Mouse (Mus musculus) CD4-positive, CD25-positive, alpha-beta regulatory T cell, adult 4 months (primary cell): ENCODE data around the gene Prkcb. TPM values are rescaled to one million over a fixed set of nuclear protein-coding genes. Genes with fewer than 3 reads are reported as not detected.

Experiments
- ATAC-seq: one replicate; pipeline ENCODE4 v1.8.0; 2017
- polyA plus RNA-seq, 2 experiments: library from polyadenylated mRNA; unstranded; fragments of 100-300 nt; shearing (Covaris generic); gene quantifications; one replicate each; pipeline ENCODE4 v1.2.1; 2017

The Prkcb gene
- polyA plus RNA-seq, 2 experiments from 2014 or later: 64.4 to 70.8 TPM

DNA sequence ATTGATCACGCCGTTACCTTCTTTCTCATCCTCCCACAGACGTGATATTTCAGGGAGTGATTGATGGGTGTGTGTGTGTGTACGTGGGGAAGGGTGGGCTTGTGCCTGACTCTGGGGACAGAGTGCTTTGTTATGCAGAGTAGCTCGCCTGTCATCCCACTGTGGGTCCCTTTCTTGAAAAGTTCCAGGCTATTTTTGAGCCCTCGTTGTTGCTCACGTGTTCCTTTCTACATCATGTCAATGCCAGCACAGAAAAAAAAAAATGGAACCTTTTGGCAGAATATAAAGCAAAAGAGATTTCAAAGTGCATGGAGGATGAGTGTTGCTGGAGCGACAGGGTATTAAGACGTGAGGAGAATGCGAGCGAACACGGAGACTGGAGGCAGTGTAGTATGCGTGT lies 118.1 kb downstream of the Prkcb start:
- ATAC-seq: no peak

DNA sequence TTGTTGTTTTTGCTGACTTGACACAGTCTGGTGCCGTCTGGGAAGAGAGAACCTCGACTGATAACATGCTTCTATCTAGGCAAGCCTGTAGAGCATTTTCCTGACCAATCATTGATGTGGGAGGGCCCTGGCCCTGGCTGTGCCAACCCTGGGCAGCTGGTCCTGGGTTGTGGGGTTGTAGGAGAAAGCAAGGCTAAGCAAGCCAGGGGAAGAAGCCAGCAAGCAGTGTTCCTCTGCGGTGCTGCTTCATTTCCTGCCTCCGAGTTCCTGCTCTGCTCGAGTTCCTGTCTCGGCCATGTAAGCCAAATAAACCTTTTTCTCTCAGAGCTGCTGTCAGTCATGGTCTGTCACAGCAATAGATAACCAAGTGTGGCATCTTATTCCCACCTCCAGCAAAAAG lies 121.4 kb downstream of the Prkcb start:
- ATAC-seq: no peak

GRCm38 (mm10) chr7:122410873-122411272 lies 122.3 kb downstream of the Prkcb start:
- no peak for ATAC-seq

DNA sequence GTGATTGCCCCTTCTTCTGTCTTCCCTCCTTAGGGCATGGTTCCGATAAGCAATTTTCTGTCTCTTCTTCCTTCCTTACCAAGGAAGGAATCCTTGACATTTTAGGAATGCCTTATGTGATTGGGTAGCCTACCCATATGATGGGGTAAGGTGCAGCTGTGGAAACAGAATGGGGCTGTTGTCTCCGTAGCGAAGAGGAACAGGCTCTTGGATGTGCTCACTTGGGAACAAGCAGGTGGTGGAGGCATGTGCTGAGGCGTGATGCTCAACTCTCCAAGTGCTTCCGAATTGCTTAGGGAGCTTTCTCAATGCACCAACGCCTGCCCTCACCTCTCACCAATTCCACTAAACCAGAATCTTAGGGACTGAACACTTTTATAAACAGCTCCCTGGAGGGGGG lies 124.7 kb downstream of the Prkcb start:
- no peak for ATAC-seq

GRCm38 (mm10) chr7:122414146-122414545 lies 125.6 kb downstream of the Prkcb start:
- ATAC-seq: peak; percentile 89

DNA sequence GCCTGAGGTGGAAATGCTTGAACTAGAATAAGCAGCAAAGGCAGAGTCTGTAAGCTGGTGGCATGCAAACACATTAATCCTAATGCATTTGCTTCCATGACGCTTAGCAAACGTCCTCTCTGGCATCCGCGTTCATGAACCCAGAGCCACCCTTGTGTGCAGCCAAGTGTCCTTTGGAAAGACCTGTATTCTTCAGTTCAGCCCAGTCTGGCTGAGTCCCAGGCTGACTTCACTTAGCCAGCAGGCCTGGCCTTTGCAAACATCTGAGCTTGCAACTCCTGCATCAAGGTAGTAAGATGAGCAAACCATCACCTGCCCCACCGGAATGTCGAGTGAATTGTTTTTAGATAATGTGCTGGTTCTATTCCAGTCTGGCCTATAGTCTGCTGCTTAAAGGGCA lies 126.1 kb downstream of the Prkcb start:
- ATAC-seq: no peak

GRCm38 (mm10) chr7:122415387-122415786 lies 126.8 kb downstream of the Prkcb start:
- ATAC-seq: peak; percentile 27

DNA sequence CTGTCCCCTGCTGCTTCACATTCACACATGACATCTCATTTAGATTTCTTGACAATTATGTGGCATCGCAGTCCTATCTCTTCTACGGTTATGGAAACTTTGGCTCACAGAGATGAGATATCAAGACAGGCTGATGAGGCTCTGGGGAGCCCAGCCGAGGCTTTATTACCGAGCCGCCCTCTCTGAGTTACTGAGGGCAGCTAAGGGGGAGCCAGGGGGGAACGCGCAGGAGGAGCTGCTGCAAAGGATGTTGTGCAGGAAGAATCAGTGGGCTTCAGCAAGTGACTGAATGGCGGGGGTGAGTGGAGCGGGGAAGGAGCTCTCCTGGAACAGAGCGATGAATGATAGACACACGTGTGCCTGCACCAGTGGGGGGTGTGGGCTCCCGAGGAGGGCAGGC lies 127.4 kb downstream of the Prkcb start:
- ATAC-seq: peak; percentile 25

DNA sequence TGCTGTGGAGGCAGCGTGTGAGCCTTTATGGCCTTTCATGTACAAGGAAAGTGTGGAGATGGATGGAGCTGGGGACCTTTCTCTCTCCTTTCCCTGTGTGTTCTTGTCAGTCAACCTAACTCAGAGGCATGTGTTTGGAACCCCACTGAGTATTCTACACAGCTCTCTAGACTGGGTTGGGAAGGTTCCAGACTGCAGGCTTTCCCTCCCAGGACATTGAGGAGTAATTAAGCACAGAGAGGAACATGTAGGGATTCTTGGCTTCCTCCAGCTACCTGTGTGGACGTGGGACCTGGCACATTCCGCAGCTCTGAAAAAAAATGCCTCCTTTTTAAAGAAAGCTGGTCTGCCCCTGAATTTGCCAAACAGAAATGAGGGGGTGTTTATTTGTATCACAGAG lies 130.0 kb downstream of the Prkcb start:
- ATAC-seq: no peak

GRCm38 (mm10) chr7:122423816-122424215 lies 135.3 kb downstream of the Prkcb start:
- no peak for ATAC-seq

- no peak for ATAC-seq
These were observed 140.6 kb downstream of the Prkcb start for GRCm38 (mm10) chr7:122429134-122429533.

- no peak for ATAC-seq
These were observed 143.8 kb downstream of the Prkcb start for GRCm38 (mm10) chr7:122432401-122432800.

DNA sequence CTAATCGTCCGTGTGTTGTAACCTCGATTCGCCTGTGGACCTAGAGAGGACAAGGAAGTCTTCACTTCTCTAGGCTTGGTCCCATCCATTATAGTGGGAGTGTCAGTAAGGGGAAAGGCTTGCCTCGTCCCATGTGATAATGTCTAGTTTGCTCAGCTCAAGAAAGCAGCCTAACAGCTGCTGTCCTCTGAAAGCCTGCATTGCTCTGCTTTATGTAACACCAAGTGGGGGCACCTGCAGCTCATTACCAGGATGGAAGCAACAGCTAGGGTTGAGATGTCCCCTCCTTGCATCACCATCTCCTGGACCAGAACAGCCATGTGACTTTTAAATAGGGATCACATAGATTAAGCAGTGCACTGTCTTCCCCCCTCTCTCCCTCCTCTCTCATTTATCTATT lies 144.8 kb downstream of the Prkcb start:
- no peak for ATAC-seq

DNA sequence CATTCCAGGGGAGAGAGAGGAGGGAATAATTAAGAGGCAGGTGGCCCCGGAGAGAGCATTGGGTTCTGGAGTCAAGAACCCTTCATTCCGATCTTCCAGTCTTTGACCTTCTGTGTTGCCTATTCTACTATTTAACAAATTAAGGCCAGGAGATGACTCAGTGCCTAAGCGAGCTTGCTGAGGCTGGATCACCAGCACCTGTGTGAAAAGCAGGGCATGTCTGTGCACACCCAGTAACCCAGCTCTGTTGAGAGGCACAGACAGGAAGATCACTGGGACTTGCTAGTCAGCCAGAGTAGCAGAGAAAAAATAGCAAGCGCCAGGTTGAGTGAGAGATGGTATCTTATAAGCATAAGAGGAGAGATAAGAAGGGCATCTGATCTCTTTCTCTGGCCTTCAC lies 146.4 kb downstream of the Prkcb start:
- ATAC-seq: no peak

DNA sequence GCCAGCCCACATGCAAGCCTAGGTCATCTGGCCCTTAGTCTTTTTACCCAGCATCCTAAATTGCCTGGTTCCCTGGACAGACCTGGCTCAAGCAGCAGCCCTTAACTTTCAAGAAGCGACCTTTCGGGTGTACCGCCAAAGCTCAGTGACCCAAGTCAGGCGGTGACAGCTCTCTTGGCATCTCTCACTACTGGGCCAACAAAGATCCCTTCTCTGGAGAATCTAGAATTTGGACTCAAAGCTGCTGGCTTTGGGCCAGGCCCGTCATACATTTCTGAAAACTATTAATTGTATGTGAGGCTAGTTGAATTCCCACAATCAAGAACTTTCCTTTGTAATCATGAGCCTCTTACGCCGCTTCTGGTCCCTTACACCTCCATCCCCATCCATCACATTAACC lies 147.0 kb downstream of the Prkcb start:
- no peak for ATAC-seq

- no peak for ATAC-seq
These were observed 148.8 kb downstream of the Prkcb start for GRCm38 (mm10) chr7:122437390-122437789.

DNA sequence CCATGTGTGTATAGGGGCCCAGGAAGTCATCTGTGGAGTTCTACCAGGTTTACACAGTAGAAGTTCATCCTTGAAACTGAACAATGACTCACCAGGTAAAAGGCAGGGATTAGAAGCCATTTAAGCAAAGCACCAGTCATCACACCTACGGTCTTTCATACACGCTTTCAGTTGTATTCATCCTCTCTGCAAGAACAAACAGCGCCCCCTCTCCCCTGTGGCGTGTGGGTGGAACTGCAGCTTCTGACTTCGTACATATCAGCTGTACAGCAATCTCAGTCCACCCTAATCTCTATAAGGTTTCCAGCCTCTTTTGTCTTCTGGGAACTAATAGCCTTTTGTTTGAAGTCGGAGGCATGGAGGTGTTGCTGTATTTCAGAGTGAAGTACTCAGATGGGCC lies 156.5 kb downstream of the Prkcb start:
- ATAC-seq: peak; percentile 47

GRCm38 (mm10) chr7:122452671-122453070 lies 164.1 kb downstream of the Prkcb start:
- no peak for ATAC-seq

GRCm38 (mm10) chr7:122459203-122459965 lies 170.8 kb downstream of the Prkcb start:
- peak; percentile 91 for ATAC-seq

DNA sequence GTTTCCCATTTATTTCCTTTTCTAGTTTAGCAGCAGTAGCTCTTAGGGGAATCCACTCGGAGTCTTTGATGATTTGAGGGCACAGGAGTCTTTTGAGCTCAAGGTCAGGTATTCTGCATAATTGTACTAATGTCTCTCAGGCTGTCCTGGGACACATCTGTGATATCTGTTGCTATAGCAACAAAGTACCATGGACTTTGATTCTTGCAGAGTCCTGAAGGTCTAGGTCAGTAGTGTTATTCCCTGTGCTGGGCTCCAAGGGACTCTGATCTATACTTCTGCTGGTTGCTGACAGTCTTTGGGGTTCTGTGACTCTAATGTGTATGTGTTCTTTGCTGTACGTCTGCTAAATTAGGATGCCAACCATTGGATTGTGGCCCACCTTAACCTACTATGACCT lies 171.5 kb downstream of the Prkcb start:
- ATAC-seq: no peak

DNA sequence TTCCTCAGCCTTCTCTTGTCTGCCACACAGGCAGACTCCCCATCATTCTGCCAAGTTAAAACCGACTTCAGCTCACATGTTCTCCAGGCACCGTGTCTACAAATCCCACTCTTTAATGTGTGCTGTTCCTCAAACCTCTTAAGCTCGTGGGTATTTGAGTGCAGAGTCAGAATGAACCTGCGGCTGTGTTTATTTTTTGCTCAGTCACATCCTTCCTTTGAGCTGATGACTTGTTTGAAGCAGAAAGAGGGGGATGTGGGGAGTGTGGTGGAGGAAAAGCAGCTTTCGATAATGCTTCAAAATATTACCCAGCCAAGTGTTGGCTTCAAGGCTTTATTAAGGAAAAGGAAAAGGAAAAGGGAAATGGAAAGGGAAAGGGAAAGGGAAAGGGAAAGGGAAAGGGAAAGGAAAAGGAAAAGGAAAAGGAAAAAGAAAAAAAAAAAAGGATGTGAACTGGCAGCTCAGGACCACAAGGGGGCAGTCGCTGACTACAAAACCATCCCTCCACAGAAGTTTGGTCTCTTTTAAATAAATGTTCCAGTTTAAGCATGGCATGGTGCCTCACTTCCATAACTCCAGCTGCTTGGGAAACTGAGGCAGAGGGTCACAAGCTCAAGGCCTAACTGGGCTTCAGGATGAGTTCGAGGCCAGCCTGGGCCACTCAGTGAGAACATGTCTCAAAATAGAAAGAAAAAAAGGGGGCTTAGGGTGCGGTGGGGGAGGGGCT lies 177.4 kb downstream of the Prkcb start:
- peak; percentile 63 for ATAC-seq

DNA sequence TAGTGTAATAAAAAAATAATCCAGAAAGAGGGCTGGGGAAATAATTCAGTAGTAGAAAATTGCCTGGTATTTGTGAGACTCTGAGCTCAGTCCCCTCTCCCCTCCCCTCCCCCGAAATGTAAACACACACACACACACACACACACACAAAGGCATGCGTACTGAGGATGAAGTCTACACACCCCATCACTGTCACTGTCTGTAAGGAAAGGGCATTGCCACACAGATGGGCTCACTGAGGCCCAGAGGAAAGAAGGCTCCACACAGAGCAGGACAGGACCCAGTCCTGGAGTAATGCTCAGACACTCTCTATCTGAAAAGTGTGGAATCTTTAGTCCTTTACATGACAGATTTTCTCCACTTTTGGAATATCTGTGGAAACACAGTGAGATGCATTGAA lies 178.2 kb downstream of the Prkcb start:
- ATAC-seq: no peak

DNA sequence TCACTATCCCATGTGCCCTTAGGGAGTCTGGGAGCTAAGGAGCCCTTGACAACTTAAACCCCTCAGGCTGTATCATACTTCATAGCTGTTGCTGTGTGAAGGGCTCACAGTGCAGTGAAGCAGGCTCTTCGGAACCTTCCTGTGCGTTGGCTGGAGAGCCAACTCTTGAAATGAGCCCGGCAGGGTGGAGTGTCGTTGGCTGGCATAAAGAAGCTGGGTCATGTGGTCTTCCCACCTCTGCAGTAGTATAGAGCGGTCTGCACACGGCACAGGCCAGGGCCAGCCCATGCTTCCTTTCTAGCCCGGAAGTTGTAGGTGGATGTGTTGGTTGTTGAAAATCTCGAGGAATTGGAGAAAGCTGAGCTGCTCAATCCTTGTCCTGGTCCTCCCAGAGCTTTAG lies 179.3 kb downstream of the Prkcb start:
- ATAC-seq: no peak
